Mouse (Mus musculus) intestine, embryonic 15.5 days (tissue): ENCODE results near the gene Hmga2. TPM values are rescaled to one million over a fixed set of nuclear protein-coding genes. Genes with fewer than 3 reads are reported as not detected.

Experiments
- ATAC-seq: fragments of 200-750 bp; cut with Nextera tagmentation; 2 replicates; pipeline ENCODE4 v1.8.0; 2017; ENCODE audit warnings: moderate TSS enrichment, moderate library complexity
- H3K27ac ChIP-seq: fragments of 300-500 bp; sonication (generic); 2 replicates; pipeline ENCODE4 v1.5.1; 2015; ENCODE audit warnings: mild to moderate bottlenecking, inconsistent platforms
- H3K27me3 ChIP-seq: fragments of 300-500 bp; sonication (generic); replicated peaks from 2 replicates; pipeline ENCODE4 v1.6.1; 2015; ENCODE audit warnings: inconsistent platforms
- H3K36me3 ChIP-seq: fragments of 300-500 bp; sonication (generic); 2 replicates; pipeline ENCODE4 v1.6.1; 2015; ENCODE audit warnings: inconsistent platforms
- H3K4me1 ChIP-seq: fragments of 300-500 bp; sonication (generic); replicated peaks from 2 replicates; pipeline ENCODE4 v1.6.1; 2015; ENCODE audit warnings: inconsistent platforms
- H3K4me2 ChIP-seq: fragments of 300-500 bp; sonication (generic); replicated peaks from 2 replicates; pipeline ENCODE4 v1.6.1; 2015; ENCODE audit warnings: mild to moderate bottlenecking, inconsistent platforms
- H3K4me3 ChIP-seq: fragments of 300-500 bp; sonication (generic); replicated peaks from 2 replicates; pipeline ENCODE4 v1.5.1; 2015; ENCODE audit warnings: inconsistent platforms
- H3K9ac ChIP-seq: fragments of 300-500 bp; sonication (generic); 2 replicates; pipeline ENCODE4 v1.6.1; 2015; ENCODE audit warnings: inconsistent platforms
- H3K9me3 ChIP-seq: fragments of 300-500 bp; sonication (generic); 2 replicates; pipeline ENCODE4 v1.6.1; 2016; ENCODE audit warnings: inconsistent platforms
- WGBS: fragments of 180-500 bp; shearing (Covaris S2); methylation state at CpG from one replicate; pipeline ENCODE4 v1.1.7; 2015; 5-methylcytosine and 5-hydroxymethylcytosine counted together
- polyA plus RNA-seq: library from polyadenylated mRNA; unstranded; fragments of >200 nt; fragmentation: Nextera tagmentation; extraction: Ambion mirVana; gene quantifications from 2 replicates; pipeline ENCODE4 v1.2.1, GENCODE M21; 2015

Hmga2 gene
- polyA plus RNA-seq, 1 experiment from 2014 or later: 41.2 TPM

GRCm38 (mm10) chr10:120432731-120433462 is 43.4 kb downstream of the Hmga2 start:
- peak; percentile 79 for ATAC-seq
- H3K4me2 ChIP-seq: peak overlapping the region; percentile 9; the same call in 1 of the 2 replicates
- H3K4me3 ChIP-seq: no peak overlapping the region
- peaks cover 39% of the 10 kb centered on the region for H3K4me1 ChIP-seq
- WGBS: 18% methylated on average over 9 of the region's 9 CpGs
- peak overlapping the region; percentile 51 for H3K27ac ChIP-seq
- no peaks in the 10 kb centered on the region for H3K9me3 ChIP-seq
- H3K9ac ChIP-seq: no peak overlapping the region
- no peaks in the 10 kb centered on the region for H3K36me3 ChIP-seq
- no peaks in the 10 kb centered on the region for H3K27me3 ChIP-seq

- Histone ChIP-seq H3K27ac (peak overlapping the region; percentile 51; the same call in 1 of the 2 replicates), H3K4me2 (no peak overlapping the region), H3K9me3 (no peaks in the 10 kb centered on the region), H3K27me3 (no peaks in the 10 kb centered on the region), H3K36me3 (no peaks in the 10 kb centered on the region), H3K4me1 (peaks cover 40% of the 10 kb centered on the region), H3K4me3 (no peak overlapping the region), H3K9ac (no peak overlapping the region)
- no peak for ATAC-seq
- 59% methylated on average over 9 of the region's 9 CpGs for WGBS
Observed at GRCm38 (mm10) chr10:120432081-120432480, 44.2 kb downstream of the Hmga2 start.

GRCm38 (mm10) chr10:120431435-120431834 is 44.8 kb downstream of the Hmga2 start:
- H3K4me2 ChIP-seq: no peak overlapping the region
- no peak for ATAC-seq
- no peak overlapping the region for H3K27ac ChIP-seq
- H3K4me3 ChIP-seq: no peak overlapping the region
- H3K27me3 ChIP-seq: no peaks in the 10 kb centered on the region
- H3K36me3 ChIP-seq: no peaks in the 10 kb centered on the region
- no peak overlapping the region for H3K9ac ChIP-seq
- WGBS: 36% methylated on average over 2 of the region's 2 CpGs
- no peaks in the 10 kb centered on the region for H3K9me3 ChIP-seq
- peaks cover 40% of the 10 kb centered on the region for H3K4me1 ChIP-seq

- 51% methylated on average over 7 of the region's 7 CpGs for WGBS
- no peak for ATAC-seq
- H3K27me3 ChIP-seq: no peaks in the 10 kb centered on the region
- no peaks in the 10 kb centered on the region for H3K9me3 ChIP-seq
- H3K4me3 ChIP-seq: no peak overlapping the region
- H3K9ac ChIP-seq: no peak overlapping the region
- no peak overlapping the region for H3K27ac ChIP-seq
- no peaks in the 10 kb centered on the region for H3K36me3 ChIP-seq
- no peak overlapping the region for H3K4me2 ChIP-seq
- peaks cover 47% of the 10 kb centered on the region for H3K4me1 ChIP-seq
Observed at GRCm38 (mm10) chr10:120430422-120430821, 45.8 kb downstream of the Hmga2 start.

- WGBS: 54% methylated on average over 5 of the region's 5 CpGs
- no peak overlapping the region for H3K9ac ChIP-seq
- H3K4me3 ChIP-seq: no peak overlapping the region
- H3K27ac ChIP-seq: no peak overlapping the region
- no peak for ATAC-seq
- H3K4me1 ChIP-seq: peaks cover 48% of the 10 kb centered on the region
- no peaks in the 10 kb centered on the region for H3K27me3 ChIP-seq
- H3K9me3 ChIP-seq: no peaks in the 10 kb centered on the region
- H3K36me3 ChIP-seq: no peaks in the 10 kb centered on the region
- no peak overlapping the region for H3K4me2 ChIP-seq
Observed at GRCm38 (mm10) chr10:120429758-120430259, 46.5 kb downstream of the Hmga2 start.

- H3K27me3 ChIP-seq: no peaks in the 10 kb centered on the region
- H3K9me3 ChIP-seq: no peaks in the 10 kb centered on the region
- H3K9ac ChIP-seq: no peak overlapping the region
- H3K36me3 ChIP-seq: no peaks in the 10 kb centered on the region
- peak overlapping the region; percentile 34; the same call in 1 of the 2 replicates for H3K4me2 ChIP-seq
- ATAC-seq: no peak
- WGBS: 70% methylated on average over 10 of the region's 10 CpGs
- no peak overlapping the region for H3K4me3 ChIP-seq
- H3K27ac ChIP-seq: peak overlapping the region; percentile 32; the same call in 1 of the 2 replicates
- peaks cover 50% of the 10 kb centered on the region for H3K4me1 ChIP-seq
Observed at GRCm38 (mm10) chr10:120429199-120429551, 47.1 kb downstream of the Hmga2 start.

- Histone ChIP-seq H3K36me3 (no peaks in the 10 kb centered on the region), H3K4me3 (no peak overlapping the region), H3K27me3 (no peaks in the 10 kb centered on the region), H3K9ac (no peak overlapping the region), H3K27ac (peak overlapping the region; percentile 32), H3K4me1 (peaks cover 56% of the 10 kb centered on the region), H3K4me2 (peak overlapping the region; percentile 34), H3K9me3 (no peaks in the 10 kb centered on the region)
- peak; percentile 13; the same call in 1 of the 2 replicates for ATAC-seq
- 58% methylated on average over 33 of the region's 33 CpGs for WGBS
Observed at GRCm38 (mm10) chr10:120428430-120429198, 47.7 kb downstream of the Hmga2 start.

GRCm38 (mm10) chr10:120426086-120426610 is 50.1 kb downstream of the Hmga2 start:
- Histone ChIP-seq H3K27me3 (no peaks in the 10 kb centered on the region), H3K4me2 (no peak overlapping the region), H3K9me3 (no peaks in the 10 kb centered on the region), H3K4me3 (no peak overlapping the region), H3K4me1 (peaks cover 69% of the 10 kb centered on the region), H3K36me3 (no peaks in the 10 kb centered on the region), H3K27ac (no peak overlapping the region), H3K9ac (no peak overlapping the region)
- ATAC-seq: no peak; the same call in 1 of the 2 replicates
- WGBS: 54% methylated on average over 14 of the region's 14 CpGs

- peak overlapping the region; percentile 51; the same call in 1 of the 2 replicates for H3K27ac ChIP-seq
- no peaks in the 10 kb centered on the region for H3K27me3 ChIP-seq
- no peak for ATAC-seq
- no peak overlapping the region for H3K4me2 ChIP-seq
- no peak overlapping the region for H3K4me3 ChIP-seq
- peaks cover 67% of the 10 kb centered on the region for H3K4me1 ChIP-seq
- H3K36me3 ChIP-seq: no peaks in the 10 kb centered on the region
- no peak overlapping the region for H3K9ac ChIP-seq
- no peaks in the 10 kb centered on the region for H3K9me3 ChIP-seq
- 43% methylated on average over 9 of the region's 9 CpGs for WGBS
Observed at GRCm38 (mm10) chr10:120424015-120424414, 52.3 kb downstream of the Hmga2 start.

GRCm38 (mm10) chr10:120423256-120423655 is 53.0 kb downstream of the Hmga2 start:
- H3K4me3 ChIP-seq: no peak overlapping the region
- H3K9me3 ChIP-seq: no peaks in the 10 kb centered on the region
- ATAC-seq: no peak
- H3K4me2 ChIP-seq: no peak overlapping the region
- no peak overlapping the region for H3K9ac ChIP-seq
- peak overlapping the region; percentile 72 for H3K27ac ChIP-seq
- H3K4me1 ChIP-seq: peaks cover 66% of the 10 kb centered on the region
- WGBS: 56% methylated on average over 7 of the region's 7 CpGs
- H3K27me3 ChIP-seq: no peaks in the 10 kb centered on the region
- H3K36me3 ChIP-seq: no peaks in the 10 kb centered on the region

GRCm38 (mm10) chr10:120422820-120423219 is 53.4 kb downstream of the Hmga2 start:
- peaks cover 65% of the 10 kb centered on the region for H3K4me1 ChIP-seq
- no peak overlapping the region for H3K4me3 ChIP-seq
- WGBS: 53% methylated on average over 4 of the region's 4 CpGs
- H3K9ac ChIP-seq: no peak overlapping the region
- ATAC-seq: no peak
- H3K4me2 ChIP-seq: no peak overlapping the region
- peak overlapping the region; percentile 72 for H3K27ac ChIP-seq
- H3K9me3 ChIP-seq: no peaks in the 10 kb centered on the region
- no peaks in the 10 kb centered on the region for H3K27me3 ChIP-seq
- no peaks in the 10 kb centered on the region for H3K36me3 ChIP-seq

- H3K27me3 ChIP-seq: no peaks in the 10 kb centered on the region
- peak overlapping the region; percentile 72 for H3K27ac ChIP-seq
- 9% methylated on average over 10 of the region's 10 CpGs for WGBS
- peak overlapping the region; percentile 33 for H3K4me2 ChIP-seq
- H3K9me3 ChIP-seq: no peaks in the 10 kb centered on the region
- no peak overlapping the region for H3K4me3 ChIP-seq
- ATAC-seq: peak; percentile 21; the same call in 1 of the 2 replicates
- H3K9ac ChIP-seq: no peak overlapping the region; the same call in 1 of the 2 replicates
- H3K4me1 ChIP-seq: peaks cover 66% of the 10 kb centered on the region
- no peaks in the 10 kb centered on the region for H3K36me3 ChIP-seq
Observed at GRCm38 (mm10) chr10:120422050-120422449, 54.2 kb downstream of the Hmga2 start.
